Mouse (Mus musculus): ENCODE data around the gene Irx2. TPM values are rescaled to one million over a fixed set of nuclear protein-coding genes. Genes with fewer than 3 reads are reported as not detected.

The Irx2 gene
- polyA plus RNA-seq, 2 experiments = 37.0 to 57.1 TPM

DNA sequence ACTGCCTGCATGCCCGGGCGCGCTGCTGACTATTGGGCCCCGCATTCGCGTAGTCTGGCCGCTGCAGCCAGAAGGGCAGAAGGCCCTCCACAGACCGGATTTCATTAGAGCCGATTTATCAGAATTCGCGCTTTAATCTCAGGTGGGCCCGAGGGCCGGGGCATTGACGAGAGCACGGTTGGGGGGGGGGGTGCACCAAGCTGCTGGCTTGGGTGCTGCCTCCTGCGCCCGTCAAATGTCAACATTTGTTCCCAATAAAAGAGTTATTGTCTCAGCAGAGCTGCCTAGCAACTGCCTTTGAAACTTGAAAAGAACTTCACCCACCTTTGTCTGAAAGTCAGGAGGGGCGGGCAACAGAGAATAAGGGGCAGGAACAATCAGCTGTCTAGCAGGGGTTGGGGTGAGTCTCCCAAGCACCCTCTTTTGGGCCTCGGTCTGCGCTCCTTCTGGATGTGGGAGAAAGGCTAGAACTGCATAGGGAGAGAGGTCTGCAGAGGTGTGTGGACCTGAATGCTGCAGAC, 7.8 kb downstream of the Irx2 start:
- Histone ChIP-seq H3K9ac (ENCODE audit: low read depth, low read length, severe bottlenecking) (no peak overlapping the region), H3K4me3 (replicated peaks; ENCODE audit: low read length) (no peak overlapping the region), H3K9me3 (ENCODE audit: control insufficient read depth, low read length) (no peaks in the 10 kb centered on the region), H3K4me2 (replicated peaks; ENCODE audit: low read depth, low read length, severe bottlenecking) (no peak overlapping the region), H3K36me3 (ENCODE audit: control insufficient read depth, insufficient read depth, low read length) (0 out of 2 replicates have a peak, but pooled peaks cover 5% of the 10 kb centered on the region), H3K27me3 (ENCODE audit: control insufficient read depth, insufficient read depth, low read length) (peaks cover 95% of the 10 kb centered on the region), H3K27ac (replicated peaks; ENCODE audit: low read depth, low read length) (no peak overlapping the region), H3K4me1 (ENCODE audit: control insufficient read depth, insufficient read depth, low read length) (peaks cover 6% of the 10 kb centered on the region; the same call in 1 of the 2 replicates)
- WGBS = 3% methylated on average over 19 of the region's 20 CpGs
- no peak for DNase-seq (ENCODE audit: low spot score)
- no peak for TF ChIP-seq POLR2A (IDR thresholded peaks at IDR 0.05; ENCODE audit: borderline replicate concordance, extremely low read depth, insufficient read depth, insufficient read length)
- no peak for ATAC-seq (ENCODE audit: low FRiP score, low read depth)

DNA sequence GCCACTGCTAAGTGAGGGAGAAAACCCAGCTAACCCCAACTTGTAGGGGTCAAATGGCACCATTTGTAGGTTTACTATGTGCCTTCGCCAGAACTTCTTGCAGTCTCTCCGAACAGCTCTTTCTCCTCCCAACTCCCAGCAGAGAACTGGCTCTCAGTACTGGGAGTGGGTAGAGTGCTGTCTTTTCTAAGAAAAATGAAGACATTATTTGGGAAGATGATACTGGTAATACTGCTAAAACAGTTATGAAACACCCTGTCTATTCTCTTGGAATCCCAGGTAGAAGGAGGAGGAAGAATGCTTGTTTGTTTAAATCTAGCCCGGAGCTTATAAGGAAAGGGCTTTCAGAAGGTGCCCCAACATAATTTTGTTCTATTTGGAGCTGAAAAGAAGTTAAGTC, 8.9 kb downstream of the Irx2 start:
- no peak overlapping the region for H3K4me3 ChIP-seq (replicated peaks; ENCODE audit: low read length)
- DNase-seq (ENCODE audit: low spot score) (no peak), ATAC-seq (ENCODE audit: low FRiP score, low read depth) (no peak)
- H3K9me3 ChIP-seq (ENCODE audit: control insufficient read depth, low read length) = no peaks in the 10 kb centered on the region
- H3K27ac ChIP-seq (replicated peaks; ENCODE audit: low read depth, low read length) = no peak overlapping the region
- H3K4me2 ChIP-seq (replicated peaks; ENCODE audit: low read depth, low read length, severe bottlenecking) = no peak overlapping the region
- no peaks in the 10 kb centered on the region for H3K36me3 ChIP-seq (ENCODE audit: control insufficient read depth, insufficient read depth, low read length)
- peaks cover 6% of the 10 kb centered on the region; the same call in 1 of the 2 replicates for H3K4me1 ChIP-seq (ENCODE audit: control insufficient read depth, insufficient read depth, low read length)
- no peak for TF ChIP-seq POLR2A (IDR thresholded peaks at IDR 0.05; ENCODE audit: borderline replicate concordance, extremely low read depth, insufficient read depth, insufficient read length)
- peaks cover 89% of the 10 kb centered on the region for H3K27me3 ChIP-seq (ENCODE audit: control insufficient read depth, insufficient read depth, low read length)
- WGBS = 13% methylated on average over 3 of the region's 3 CpGs
- H3K9ac ChIP-seq (ENCODE audit: low read depth, low read length, severe bottlenecking) = no peak overlapping the region

DNA sequence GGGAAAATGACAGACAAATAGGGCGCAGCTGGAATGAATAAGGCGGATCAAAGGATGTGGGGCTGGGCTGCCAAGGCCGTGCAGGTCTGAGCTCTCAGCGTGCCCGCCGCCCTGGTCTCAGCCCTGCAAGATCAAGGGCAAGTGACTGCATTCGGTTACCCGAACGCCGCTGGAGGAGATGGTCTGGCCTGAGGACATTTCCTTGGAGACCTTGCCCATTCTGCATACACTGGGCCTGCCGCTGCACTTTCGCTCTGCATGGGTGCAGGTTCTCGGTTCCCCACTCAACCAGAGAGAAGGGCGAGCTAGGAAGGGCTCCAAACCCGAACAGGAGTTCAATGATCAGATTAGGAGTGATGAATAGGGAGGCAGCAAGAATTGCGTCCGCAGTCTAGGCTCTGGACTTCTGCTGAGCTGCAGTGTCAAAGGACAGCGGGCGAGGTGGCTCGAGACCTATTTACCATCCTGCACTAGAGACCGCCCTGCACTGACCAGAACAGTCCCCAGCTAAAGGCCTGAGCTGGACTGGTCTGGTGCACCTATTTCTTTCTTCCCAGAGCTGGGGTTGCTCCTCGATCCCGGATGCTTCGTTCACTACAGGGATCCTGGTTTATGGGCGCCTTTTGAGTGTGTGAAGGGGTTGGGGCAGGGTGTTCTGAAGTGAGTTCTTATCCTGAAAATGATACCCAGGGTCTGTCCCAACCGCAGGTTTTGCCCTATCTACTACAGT, 9.9 kb downstream of the Irx2 start:
- Histone ChIP-seq H3K9ac (ENCODE audit: low read depth, low read length, severe bottlenecking) (no peak overlapping the region), H3K27me3 (ENCODE audit: control insufficient read depth, insufficient read depth, low read length) (peaks cover 80% of the 10 kb centered on the region), H3K4me2 (replicated peaks; ENCODE audit: low read depth, low read length, severe bottlenecking) (peak overlapping the region; percentile 59), H3K9me3 (ENCODE audit: control insufficient read depth, low read length) (no peaks in the 10 kb centered on the region), H3K4me1 (ENCODE audit: control insufficient read depth, insufficient read depth, low read length) (peaks cover 3% of the 10 kb centered on the region; the same call in 1 of the 2 replicates), H3K4me3 (replicated peaks; ENCODE audit: low read length) (peak overlapping the region; percentile 37), H3K36me3 (ENCODE audit: control insufficient read depth, insufficient read depth, low read length) (no peaks in the 10 kb centered on the region), H3K27ac (replicated peaks; ENCODE audit: low read depth, low read length) (no peak overlapping the region)
- no peak for TF ChIP-seq POLR2A (IDR thresholded peaks at IDR 0.05; ENCODE audit: borderline replicate concordance, extremely low read depth, insufficient read depth, insufficient read length)
- ATAC-seq (ENCODE audit: low FRiP score, low read depth) (no peak), DNase-seq (ENCODE audit: low spot score) (no peak)
- 5% methylated on average over 26 of the region's 26 CpGs for WGBS

GRCm38 (mm10) chr13:72639441-72640130, 11.0 kb downstream of the Irx2 start:
- TF ChIP-seq POLR2A (IDR thresholded peaks at IDR 0.05; ENCODE audit: borderline replicate concordance, extremely low read depth, insufficient read depth, insufficient read length) = no peak
- Histone ChIP-seq H3K4me2 (replicated peaks; ENCODE audit: low read depth, low read length, severe bottlenecking) (peak overlapping the region; percentile 59), H3K9ac (ENCODE audit: low read depth, low read length, severe bottlenecking) (peak overlapping the region; percentile 46), H3K27me3 (ENCODE audit: control insufficient read depth, insufficient read depth, low read length) (peaks cover 70% of the 10 kb centered on the region), H3K9me3 (ENCODE audit: control insufficient read depth, low read length) (no peaks in the 10 kb centered on the region), H3K4me1 (ENCODE audit: control insufficient read depth, insufficient read depth, low read length) (peaks cover 3% of the 10 kb centered on the region; the same call in 1 of the 2 replicates), H3K36me3 (ENCODE audit: control insufficient read depth, insufficient read depth, low read length) (no peaks in the 10 kb centered on the region), H3K27ac (replicated peaks; ENCODE audit: low read depth, low read length) (no peak overlapping the region), H3K4me3 (replicated peaks; ENCODE audit: low read length) (peak overlapping the region; percentile 37)
- WGBS = 2% methylated on average over 31 of the region's 32 CpGs
- DNase-seq (ENCODE audit: low spot score) (no peak), ATAC-seq (ENCODE audit: low FRiP score, low read depth) (peak; percentile 51; the same call in 1 of the 2 replicates)

- DNase-seq (ENCODE audit: low spot score) = no peak
- TF ChIP-seq POLR2A (IDR thresholded peaks at IDR 0.05; ENCODE audit: borderline replicate concordance, extremely low read depth, insufficient read depth, insufficient read length) = no peak
- no peak for ATAC-seq (ENCODE audit: low FRiP score, low read depth)
- H3K27me3 ChIP-seq (ENCODE audit: control insufficient read depth, insufficient read depth, low read length) = peaks cover 64% of the 10 kb centered on the region
- 4% methylated on average over 11 of the region's 11 CpGs for WGBS
- H3K36me3 ChIP-seq (ENCODE audit: control insufficient read depth, insufficient read depth, low read length) = no peaks in the 10 kb centered on the region
- no peak overlapping the region for H3K27ac ChIP-seq (replicated peaks; ENCODE audit: low read depth, low read length)
- H3K4me1 ChIP-seq (ENCODE audit: control insufficient read depth, insufficient read depth, low read length) = peaks cover 3% of the 10 kb centered on the region; the same call in 1 of the 2 replicates
- H3K4me2 ChIP-seq (replicated peaks; ENCODE audit: low read depth, low read length, severe bottlenecking) = peak overlapping the region; percentile 59
- no peaks in the 10 kb centered on the region for H3K9me3 ChIP-seq (ENCODE audit: control insufficient read depth, low read length)
- peak overlapping the region; percentile 37 for H3K4me3 ChIP-seq (replicated peaks; ENCODE audit: low read length)
- peak overlapping the region; percentile 46 for H3K9ac ChIP-seq (ENCODE audit: low read depth, low read length, severe bottlenecking)
Measured at GRCm38 (mm10) chr13:72640131-72640521, 11.5 kb downstream of the Irx2 start.
